Mouse (Mus musculus) CD8-positive naive resting alpha-beta T cell, adult 2 months (primary cell): ENCODE measurements around the gene Gba.

Experiments
- DNase-seq, 2 experiments: peaks; one replicate each; pipeline ENCODE4 v3.0.0; 2022; ENCODE audit warnings: low read depth in 2 of 2, low spot score in 2 of 2

Gba gene

GRCm38 (mm10) chr3:89182531-89183057 lies 20.1 kb upstream of the Gba start:
- DNase-seq, result no peak

GRCm38 (mm10) chr3:89183058-89183958 lies 19.4 kb upstream of the Gba start, which contains the start of gene Fam189b:
Gene Fam189b (plus strand): TSS chr3:89183143.
- peak in 1 of 2 experiments; percentile 38 for DNase-seq

GRCm38 (mm10) chr3:89183959-89184315 lies 18.8 kb upstream of the Gba start:
- no peak for DNase-seq

- DNase-seq, result no peak
Measured at GRCm38 (mm10) chr3:89187197-89187596, 15.5 kb upstream of the Gba start.

- peak; percentile 35 to 39 for DNase-seq
Measured at GRCm38 (mm10) chr3:89187690-89188477, 14.8 kb upstream of the Gba start.

- DNase-seq, result peak in 1 of 2 experiments; percentile 33
Measured at GRCm38 (mm10) chr3:89188478-89188875, 14.3 kb upstream of the Gba start.

- peak; percentile 47 to 68 for DNase-seq
Measured at GRCm38 (mm10) chr3:89190436-89190835, 12.3 kb upstream of the Gba start.

- DNase-seq, result no peak
Measured at GRCm38 (mm10) chr3:89193351-89193750, 9.4 kb upstream of the Gba start.

- peak; percentile 53 to 77 for DNase-seq
Measured at GRCm38 (mm10) chr3:89193853-89194252, 8.9 kb upstream of the Gba start.

GRCm38 (mm10) chr3:89195979-89196877 lies 6.5 kb upstream of the Gba start:
- peak; percentile 86 for DNase-seq

GRCm38 (mm10) chr3:89199839-89200238 lies 2.9 kb upstream of the Gba start:
- DNase-seq, result no peak

- DNase-seq, result no peak
Measured at GRCm38 (mm10) chr3:89203142-89203514, 400 bp downstream of the Gba start.

- DNase-seq, result no peak
Measured at GRCm38 (mm10) chr3:89206079-89206478, 3.4 kb downstream of the Gba start.

GRCm38 (mm10) chr3:89206695-89207094 lies 4.0 kb downstream of the Gba start:
- DNase-seq, result no peak

- no peak for DNase-seq
Measured at GRCm38 (mm10) chr3:89208075-89208657, 5.4 kb downstream of the Gba start.

GRCm38 (mm10) chr3:89208736-89209135 lies 6.0 kb downstream of the Gba start:
- no peak for DNase-seq

- no peak for DNase-seq
Measured at GRCm38 (mm10) chr3:89209731-89210130, 7.0 kb downstream of the Gba start.

- no peak for DNase-seq
Measured at GRCm38 (mm10) chr3:89210162-89210561, 7.4 kb downstream of the Gba start.

- DNase-seq, result no peak
Measured at GRCm38 (mm10) chr3:89210731-89211130, 8.0 kb downstream of the Gba start.

GRCm38 (mm10) chr3:89213803-89214530 lies 11.2 kb downstream of the Gba start:
- peak; percentile 80 to 83 for DNase-seq
